Mouse (Mus musculus) testis, adult 2 months (tissue): ENCODE data around the gene Msl3l2.

Experiments
- CTCF ChIP-seq: fragments of 200-500 bp; IDR thresholded peaks from 2 replicates; pipeline ENCODE4 v1.5.1; 2012; ENCODE audit warnings: low read depth, mild to moderate bottlenecking, inconsistent platforms, low read length, moderate library complexity; ENCODE audit not compliant: control insufficient read depth, insufficient read depth, insufficient replicate concordance
- POLR2A ChIP-seq: fragments of 200-500 bp; IDR thresholded peaks from 2 replicates; pipeline ENCODE4 v1.6.1; 2012; ENCODE audit warnings: low read depth, mild to moderate bottlenecking, inconsistent platforms, low read length, moderate library complexity; ENCODE audit not compliant: control insufficient read depth

DNA sequence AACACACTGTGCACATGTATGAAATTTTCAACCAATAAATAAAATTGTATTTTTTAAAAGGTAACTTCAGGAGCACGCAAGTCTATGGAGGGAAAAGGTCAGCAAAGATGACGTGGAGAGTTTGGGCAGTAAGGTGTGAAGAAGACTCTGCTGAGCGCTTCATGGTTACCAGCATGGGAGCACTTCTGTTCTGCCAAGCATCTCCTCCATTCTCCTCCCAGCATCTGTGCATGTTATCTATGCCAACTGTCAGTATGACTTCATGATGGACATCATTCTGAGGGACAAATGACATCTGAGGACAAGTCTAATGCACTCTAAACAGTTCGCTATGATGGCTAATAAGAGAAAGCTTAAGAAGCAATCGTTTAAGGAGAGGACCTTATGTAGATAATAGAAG lies 30.5 kb downstream of the Msl3l2 start:
- TF ChIP-seq CTCF = no peak
- no peak for TF ChIP-seq POLR2A
